Mouse (Mus musculus): ENCODE measurements around the gene Chrm4. TPM values are rescaled to one million over a fixed set of nuclear protein-coding genes. Genes with fewer than 3 reads are reported as not detected.
A peak's percentile ranks its signal among the peaks of the same experiment; 100 is the strongest.

Chrm4 gene
- polyA plus RNA-seq, 1 experiment from 2014 or later: 0.26 TPM

GRCm38 (mm10) chr2:91931328-91932159 lies 4.5 kb downstream of the Chrm4 start:
- no peak; the same call in 1 of the 2 replicates for TF ChIP-seq CTCF (IDR thresholded peaks at IDR 0.05; ENCODE audit: low read depth)
- Histone ChIP-seq H3K27ac (ENCODE audit: low read depth, low read length) (no peak overlapping the region; the same call in none of the 2 replicates), H3K9ac (ENCODE audit: low read depth, low read length) (peak overlapping the region; percentile 56), H3K4me1 (replicated peaks; ENCODE audit: control insufficient read depth, insufficient read depth, low read length) (peaks cover 6% of the 10 kb centered on the region; the same call in 1 of the 2 replicates), H3K36me3 (ENCODE audit: control insufficient read depth, insufficient read depth) (peaks cover 38% of the 10 kb centered on the region), H3K4me2 (replicated peaks; ENCODE audit: low read depth) (peak overlapping the region; percentile 65), H3K4me3 (ENCODE audit: low read depth, low read length) (peak overlapping the region; percentile 49), H3K27me3 (replicated peaks; ENCODE audit: control insufficient read depth, insufficient read depth, low read length) (no peaks in the 10 kb centered on the region), H3K9me3 (ENCODE audit: control insufficient read depth) (no peaks in the 10 kb centered on the region)
- WGBS: 12% methylated on average over 47 of the region's 50 CpGs
- peak; percentile 10; the same call in 1 of the 2 replicates for ATAC-seq

- Histone ChIP-seq H3K4me1 (replicated peaks; ENCODE audit: control insufficient read depth, insufficient read depth, low read length) (peaks cover 6% of the 10 kb centered on the region; the same call in 1 of the 2 replicates), H3K4me2 (replicated peaks; ENCODE audit: low read depth) (peak within 1 kb of the TSS; percentile 65), H3K36me3 (ENCODE audit: control insufficient read depth, insufficient read depth) (peaks cover 45% of the 10 kb centered on the region), H3K4me3 (ENCODE audit: low read depth, low read length) (peak within 1 kb of the TSS; percentile 49), H3K9ac (ENCODE audit: low read depth, low read length) (peak within 1 kb of the TSS; percentile 56), H3K27me3 (replicated peaks; ENCODE audit: control insufficient read depth, insufficient read depth, low read length) (no peaks in the 10 kb centered on the region), H3K27ac (ENCODE audit: low read depth, low read length) (no peak within 1 kb of the TSS; the same call in none of the 2 replicates), H3K9me3 (ENCODE audit: control insufficient read depth) (no peaks in the 10 kb centered on the region)
- no peak for ATAC-seq
- TF ChIP-seq CTCF (IDR thresholded peaks at IDR 0.05; ENCODE audit: low read depth): no peak
- WGBS: 11% methylated on average over 15 of the region's 16 CpGs
Measured at GRCm38 (mm10) chr2:91932160-91932711, 5.2 kb downstream of the Chrm4 start, which contains the start of gene Mdk. Mdk (minus strand) TSS chr2:91932297.

- ATAC-seq: no peak
- Histone ChIP-seq H3K36me3 (ENCODE audit: control insufficient read depth, insufficient read depth) (peaks cover 51% of the 10 kb centered on the region), H3K9me3 (ENCODE audit: control insufficient read depth) (no peaks in the 10 kb centered on the region), H3K4me3 (ENCODE audit: low read depth, low read length) (no peak overlapping the region), H3K9ac (ENCODE audit: low read depth, low read length) (no peak overlapping the region), H3K4me1 (replicated peaks; ENCODE audit: control insufficient read depth, insufficient read depth, low read length) (peaks cover 3% of the 10 kb centered on the region; the same call in 1 of the 2 replicates), H3K27ac (ENCODE audit: low read depth, low read length) (no peak overlapping the region; the same call in 1 of the 2 replicates), H3K4me2 (replicated peaks; ENCODE audit: low read depth) (peak overlapping the region; percentile 65), H3K27me3 (replicated peaks; ENCODE audit: control insufficient read depth, insufficient read depth, low read length) (no peaks in the 10 kb centered on the region)
- no peak for TF ChIP-seq CTCF (IDR thresholded peaks at IDR 0.05; ENCODE audit: low read depth)
- 17% methylated on average over 6 of the region's 6 CpGs for WGBS
Measured at GRCm38 (mm10) chr2:91932737-91933350, 5.8 kb downstream of the Chrm4 start.

- no peak for TF ChIP-seq CTCF (IDR thresholded peaks at IDR 0.05; ENCODE audit: low read depth)
- H3K27ac ChIP-seq (ENCODE audit: low read depth, low read length): no peak overlapping the region; the same call in 1 of the 2 replicates
- 48% methylated on average over 9 of the region's 9 CpGs for WGBS
Measured at GRCm38 (mm10) chr2:91933471-91933870, 6.4 kb downstream of the Chrm4 start.

GRCm38 (mm10) chr2:91934016-91934415 lies 7.0 kb downstream of the Chrm4 start:
- TF ChIP-seq CTCF (IDR thresholded peaks at IDR 0.05; ENCODE audit: low read depth): no peak
- Histone ChIP-seq H3K9me3 (ENCODE audit: control insufficient read depth) (no peaks in the 10 kb centered on the region), H3K4me3 (ENCODE audit: low read depth, low read length) (no peak overlapping the region), H3K9ac (ENCODE audit: low read depth, low read length) (no peak overlapping the region), H3K27ac (ENCODE audit: low read depth, low read length) (peak overlapping the region; percentile 28; the same call in 1 of the 2 replicates), H3K27me3 (replicated peaks; ENCODE audit: control insufficient read depth, insufficient read depth, low read length) (no peaks in the 10 kb centered on the region), H3K4me2 (replicated peaks; ENCODE audit: low read depth) (no peak overlapping the region), H3K36me3 (ENCODE audit: control insufficient read depth, insufficient read depth) (peaks cover 60% of the 10 kb centered on the region), H3K4me1 (replicated peaks; ENCODE audit: control insufficient read depth, insufficient read depth, low read length) (no peaks in the 10 kb centered on the region; the same call in 1 of the 2 replicates)
- no peak for ATAC-seq
- WGBS: 37% methylated on average over 8 of the region's 8 CpGs

More at GRCm38 (mm10) chr2:91933471-91933870, 6.4 kb downstream of the Chrm4 start:
- peaks cover 57% of the 10 kb centered on the region for H3K36me3 ChIP-seq (ENCODE audit: control insufficient read depth, insufficient read depth)
- H3K9ac ChIP-seq (ENCODE audit: low read depth, low read length): no peak overlapping the region
- H3K9me3 ChIP-seq (ENCODE audit: control insufficient read depth): no peaks in the 10 kb centered on the region
- H3K27me3 ChIP-seq (replicated peaks; ENCODE audit: control insufficient read depth, insufficient read depth, low read length): no peaks in the 10 kb centered on the region
- H3K4me2 ChIP-seq (replicated peaks; ENCODE audit: low read depth): no peak overlapping the region
- no peak for ATAC-seq
- no peaks in the 10 kb centered on the region; the same call in 1 of the 2 replicates for H3K4me1 ChIP-seq (replicated peaks; ENCODE audit: control insufficient read depth, insufficient read depth, low read length)
- H3K4me3 ChIP-seq (ENCODE audit: low read depth, low read length): no peak overlapping the region

Data from intestine, postnatal 0 days (tissue).